Mouse (Mus musculus) induced T-regulatory cell, adult 2 months (primary cell): ENCODE measurements around the gene Rit1.
"Not testable (repeated sequence)": the region's sequence is repeated elsewhere in the genome, so short reads cannot be mapped to it uniquely, and the experiment has no call there.

Experiments
- DNase-seq: peaks from one replicate; pipeline ENCODE4 v3.0.0-alpha.2; 2012; ENCODE audit warnings: low read depth

Gene Rit1

DNA sequence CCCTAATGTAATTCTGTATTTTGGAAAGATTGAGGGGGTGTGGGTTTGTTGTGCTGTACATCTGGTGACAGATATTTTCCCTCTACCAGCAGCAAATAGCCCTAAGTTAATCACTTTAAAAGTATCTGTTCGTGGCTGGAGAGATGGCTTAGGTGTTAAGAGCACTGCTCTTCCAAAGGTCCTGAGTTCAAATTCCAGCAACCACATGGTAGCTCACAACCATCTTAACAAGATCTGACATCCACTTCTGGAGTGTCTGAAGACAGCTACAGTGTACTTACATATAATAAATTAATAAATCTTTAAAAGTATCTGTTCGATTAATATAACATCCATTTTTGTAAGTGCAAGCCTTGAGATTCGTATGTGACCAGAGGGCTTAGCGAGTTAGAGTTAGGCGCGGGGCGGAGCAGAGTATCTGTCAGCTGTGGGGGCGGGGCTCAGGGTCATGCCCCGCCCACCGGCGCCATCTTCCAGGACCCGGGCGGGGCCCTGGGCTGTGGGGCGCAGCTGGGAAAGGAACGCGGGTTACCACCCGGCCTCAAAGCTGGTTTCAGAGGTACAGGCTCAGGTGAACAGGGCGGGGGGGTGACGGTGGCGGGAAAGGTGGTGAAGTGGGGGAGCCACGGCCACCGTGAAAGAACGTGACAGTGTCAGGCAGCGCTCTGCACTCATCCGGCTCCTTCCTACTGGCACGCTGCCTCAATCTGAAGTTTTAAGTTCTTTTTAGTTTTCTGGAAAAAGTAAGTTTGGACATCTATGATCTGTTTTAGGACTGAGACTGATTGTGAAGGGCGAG is at the start of gene Rit1:
TSS of gene Rit1 (plus strand) at position 440 of the 799 bp plus-strand sequence.
- peak; percentile 95 for DNase-seq

DNA sequence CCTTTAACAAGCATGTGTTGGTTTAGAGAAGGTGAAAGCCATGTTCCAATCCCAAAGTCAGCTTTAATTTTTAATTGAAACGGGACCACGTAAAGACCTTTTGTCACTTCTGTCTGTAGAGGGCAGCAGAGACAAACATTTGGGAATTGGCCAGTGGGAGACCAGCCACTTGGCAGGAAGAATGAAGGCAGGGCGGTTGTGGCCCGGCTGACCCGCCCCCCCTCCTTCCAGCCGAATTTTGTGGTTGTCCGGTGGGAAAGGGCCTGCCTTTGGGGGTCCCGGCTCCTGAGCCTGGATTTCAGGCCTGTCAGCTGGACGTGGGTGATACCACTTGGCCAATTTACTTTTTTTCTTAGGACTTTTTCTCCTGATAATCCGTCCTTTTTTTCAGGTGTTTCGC is 39.2 kb upstream of the Rit1 start:
- peak; percentile 92 for DNase-seq

GRCm38 (mm10) chr3:88683814-88684213 is 32.8 kb upstream of the Rit1 start:
- no peak for DNase-seq

- peak; percentile 32 for DNase-seq
These were observed 32.2 kb upstream of the Rit1 start for GRCm38 (mm10) chr3:88684236-88684979.

GRCm38 (mm10) chr3:88684980-88685941 is 31.4 kb upstream of the Rit1 start, which contains the start of gene Khdc4:
Gene Khdc4, plus strand, starts transcription at chr3:88685803.
- DNase-seq = peak; percentile 98

GRCm38 (mm10) chr3:88685958-88686451 is 30.6 kb upstream of the Rit1 start:
- DNase-seq = peak; percentile 70

DNA sequence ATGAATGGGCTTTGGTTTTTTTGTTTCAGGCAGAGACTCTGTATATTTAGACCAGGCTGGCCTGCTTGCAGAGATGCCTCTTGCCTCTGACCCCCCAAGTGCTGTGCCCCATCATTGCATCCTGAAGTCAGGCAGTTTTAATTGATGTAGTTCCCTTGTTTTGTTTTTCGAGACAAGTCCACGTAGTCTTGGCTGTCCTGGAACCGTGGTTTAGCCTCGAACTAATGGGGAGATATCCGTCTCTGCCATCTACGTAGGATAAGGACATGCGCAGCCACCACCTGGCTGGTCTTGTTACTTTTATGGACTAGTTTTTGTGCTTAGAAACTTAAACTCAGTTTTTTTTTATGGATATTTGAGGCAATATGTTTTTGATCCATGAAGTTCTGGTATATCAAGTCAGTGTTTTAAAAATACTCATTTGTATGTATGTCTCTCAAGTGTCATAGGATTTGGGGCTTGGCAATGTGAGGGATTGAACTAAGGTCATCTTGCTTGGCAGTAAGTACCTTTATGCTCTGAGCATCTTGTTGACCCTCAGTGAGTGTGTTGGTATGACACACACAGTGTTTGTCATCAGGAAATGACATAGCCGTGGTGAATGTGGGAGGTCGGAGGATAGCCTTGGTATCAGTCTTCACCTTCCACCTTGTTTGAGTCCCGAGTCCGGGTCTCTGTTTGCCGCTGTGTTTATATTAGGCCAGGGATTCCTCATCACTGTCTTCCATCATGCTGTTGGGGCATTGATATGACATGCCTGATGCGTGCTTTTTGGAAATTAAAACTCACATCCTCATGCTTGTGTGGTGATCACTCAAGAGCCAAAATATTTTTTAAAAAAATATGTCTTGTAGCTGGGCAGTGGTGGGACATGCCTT is 29.7 kb upstream of the Rit1 start:
- DNase-seq = peak; percentile 62

DNA sequence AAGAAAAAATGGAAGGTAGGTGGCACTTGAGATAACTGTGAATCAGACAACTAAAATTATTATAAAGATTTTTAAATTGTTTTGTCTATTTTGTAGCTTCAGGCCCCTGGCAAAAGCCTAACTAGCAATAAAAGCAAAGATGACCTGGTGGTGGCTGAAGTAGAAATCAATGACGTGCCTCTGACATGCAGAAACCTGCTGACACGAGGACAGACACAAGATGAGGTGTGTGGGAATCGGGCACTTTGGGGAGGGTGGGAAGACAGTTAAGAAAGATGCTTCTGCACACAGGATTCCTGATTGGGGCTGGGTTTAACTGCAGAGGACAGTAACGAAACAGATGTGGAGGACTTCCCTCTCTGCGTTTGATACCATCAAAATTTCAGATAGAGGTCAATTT is 27.6 kb upstream of the Rit1 start:
- DNase-seq = no peak

DNA sequence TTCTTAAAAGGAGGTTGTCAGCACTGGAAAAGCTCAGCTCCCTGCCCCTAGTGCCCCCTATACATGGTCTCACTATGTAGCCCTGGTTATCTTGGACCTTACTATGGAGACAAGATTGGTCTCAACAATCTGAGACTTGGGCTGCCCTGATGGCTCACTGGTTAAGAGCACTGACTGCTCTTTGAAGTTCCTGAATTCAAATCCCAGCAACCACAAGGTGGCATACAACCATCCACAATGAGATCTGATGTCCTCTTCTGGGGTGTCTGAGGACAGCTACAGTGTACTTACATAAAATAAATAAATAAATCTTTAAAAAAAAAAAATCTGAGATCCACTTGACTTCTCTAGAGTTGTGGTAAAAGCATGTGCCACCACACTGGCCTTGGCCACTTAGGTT is 21.1 kb upstream of the Rit1 start:
- no peak for DNase-seq

- no peak for DNase-seq
These were observed 18.6 kb upstream of the Rit1 start for GRCm38 (mm10) chr3:88698051-88698450.

GRCm38 (mm10) chr3:88698834-88699233 is 17.8 kb upstream of the Rit1 start:
- DNase-seq = no peak

DNA sequence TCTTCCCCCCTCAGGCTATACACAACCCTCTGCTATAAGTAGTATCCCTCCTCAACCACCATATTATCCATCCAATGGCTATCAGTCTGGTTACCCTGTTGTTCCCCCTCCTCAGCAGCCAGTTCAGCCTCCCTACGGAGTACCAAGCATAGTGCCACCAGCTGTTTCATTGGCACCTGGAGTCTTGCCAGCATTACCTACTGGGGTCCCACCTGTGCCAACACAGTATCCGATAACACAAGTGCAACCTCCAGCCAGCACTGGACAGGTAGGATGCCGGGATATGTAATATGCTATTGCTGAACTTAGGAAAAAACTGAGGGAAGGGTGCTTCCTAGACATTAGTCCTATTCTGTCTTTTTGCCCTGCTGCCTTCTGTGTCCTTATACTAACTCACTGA is 16.4 kb upstream of the Rit1 start:
- DNase-seq = no peak

- no peak for DNase-seq
These were observed 15.4 kb upstream of the Rit1 start for GRCm38 (mm10) chr3:88701222-88701621.

DNA sequence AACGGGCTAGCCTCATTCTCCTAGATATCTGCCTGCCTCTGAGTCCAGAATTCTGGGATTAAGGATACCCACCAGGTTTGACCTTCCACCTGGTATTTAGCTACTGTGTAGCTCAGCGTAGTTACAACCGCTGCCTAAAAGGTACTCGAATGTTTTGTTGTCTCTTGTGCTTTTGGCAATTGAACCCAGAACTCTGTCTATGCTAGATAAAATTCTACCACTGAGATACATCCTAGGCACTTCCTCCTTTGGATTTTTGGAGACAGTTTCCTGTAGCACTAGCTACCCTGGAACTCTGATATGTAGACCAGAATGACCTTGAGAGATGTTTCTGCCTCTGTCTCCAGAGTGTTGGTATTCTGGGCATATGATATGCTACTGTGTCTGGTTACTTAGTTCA is 2.9 kb upstream of the Rit1 start:
- DNase-seq = no peak

GRCm38 (mm10) chr3:88714725-88715124 is 1.9 kb upstream of the Rit1 start:
- no peak for DNase-seq

DNA sequence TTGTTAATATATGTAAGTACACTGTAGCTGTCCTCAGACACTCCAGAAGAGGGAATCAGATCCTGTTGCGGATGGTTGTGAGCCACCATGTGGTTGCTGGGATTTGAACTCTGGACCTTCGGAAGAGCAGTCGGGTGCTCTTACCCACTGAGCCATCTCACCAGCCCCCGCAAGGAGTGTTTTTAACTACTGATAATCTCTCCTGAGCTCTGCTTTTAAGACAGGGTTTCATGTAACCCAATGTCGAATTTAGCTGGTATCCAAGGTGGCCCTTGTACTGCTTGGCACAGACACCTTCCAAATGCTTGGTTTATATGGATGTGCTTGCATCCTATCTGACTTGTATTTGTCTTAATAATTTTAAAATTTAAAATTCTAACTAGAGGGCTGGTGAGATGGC is 922 bp upstream of the Rit1 start:
- not testable (repeated sequence) for DNase-seq

DNA sequence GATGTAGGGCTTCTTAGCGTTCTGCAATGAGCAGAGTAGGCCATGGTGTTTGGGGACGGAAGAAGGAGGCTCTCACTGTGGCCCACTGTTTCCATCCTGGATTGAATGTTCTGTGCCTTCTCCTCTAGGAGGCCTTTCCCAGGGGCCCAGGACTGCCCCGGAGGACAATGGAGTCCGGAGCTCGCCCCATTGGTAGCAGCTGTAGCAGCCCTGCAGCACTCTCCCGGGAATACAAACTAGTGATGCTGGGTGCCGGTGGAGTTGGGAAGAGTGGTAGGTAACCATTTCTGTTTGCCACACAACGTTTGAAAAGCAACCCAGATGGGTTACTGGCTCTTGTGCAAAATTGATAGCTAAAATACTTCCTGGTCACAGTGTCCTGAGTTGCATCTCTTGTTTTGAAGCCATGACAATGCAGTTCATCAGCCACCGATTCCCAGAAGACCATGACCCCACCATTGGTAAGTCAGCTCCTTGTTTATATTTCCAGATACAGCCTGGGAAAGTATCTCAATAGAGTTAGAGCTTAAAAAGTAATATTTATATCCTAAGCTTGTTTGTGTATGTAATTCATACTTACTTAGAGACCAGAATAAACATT is 660 bp downstream of the Rit1 start:
- DNase-seq = no peak

DNA sequence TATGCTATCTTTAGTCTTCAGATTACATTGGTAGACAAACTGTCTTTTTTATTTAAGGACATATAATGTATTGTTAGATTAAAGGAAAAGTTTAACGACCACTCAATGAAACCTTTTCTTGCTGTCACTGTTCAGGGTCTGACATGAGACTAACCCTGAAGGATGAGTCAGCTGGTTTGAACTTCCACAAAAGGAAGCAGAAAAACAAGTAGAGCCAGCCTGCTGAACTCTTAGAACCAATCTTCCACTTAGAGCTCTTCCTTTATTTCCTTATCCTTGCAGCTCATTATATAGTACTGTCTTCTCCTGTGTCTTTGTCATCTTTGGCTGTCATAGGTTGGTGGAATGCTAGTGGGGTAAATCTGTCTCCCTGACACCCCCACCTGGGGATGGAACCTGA is 1.2 kb downstream of the Rit1 start:
- peak; percentile 26 for DNase-seq

- no peak for DNase-seq
These were observed 2.5 kb downstream of the Rit1 start for GRCm38 (mm10) chr3:88719098-88719497.

DNA sequence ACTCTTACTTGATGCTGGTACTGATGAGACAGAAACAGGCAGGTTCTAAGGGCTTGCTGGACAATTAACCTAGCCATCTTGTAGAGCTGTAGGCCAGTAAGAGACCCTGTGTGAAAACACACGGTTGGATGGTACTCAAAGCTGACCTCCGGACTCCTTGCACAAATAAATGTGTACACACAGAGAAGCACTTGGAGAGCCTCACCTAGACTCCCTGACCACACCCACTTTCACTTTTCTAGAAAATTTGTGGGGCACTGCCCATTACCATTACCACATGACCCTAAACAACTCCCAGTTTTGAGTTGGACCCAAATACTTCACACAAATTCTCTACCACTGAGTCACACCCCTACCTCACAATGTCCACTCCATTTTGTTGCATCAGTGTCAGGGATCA is 19.9 kb downstream of the Rit1 start:
- DNase-seq = no peak

- peak; percentile 79 for DNase-seq
These were observed 22.0 kb downstream of the Rit1 start for GRCm38 (mm10) chr3:88738641-88739040.
